Mouse (Mus musculus) right cerebral cortex, postnatal 25 days (tissue): ENCODE results near the gene Ublcp1.

Experiments
- DNase-seq: peaks from one replicate; pipeline ENCODE4 v3.0.0; 2022

Gene Ublcp1

DNA sequence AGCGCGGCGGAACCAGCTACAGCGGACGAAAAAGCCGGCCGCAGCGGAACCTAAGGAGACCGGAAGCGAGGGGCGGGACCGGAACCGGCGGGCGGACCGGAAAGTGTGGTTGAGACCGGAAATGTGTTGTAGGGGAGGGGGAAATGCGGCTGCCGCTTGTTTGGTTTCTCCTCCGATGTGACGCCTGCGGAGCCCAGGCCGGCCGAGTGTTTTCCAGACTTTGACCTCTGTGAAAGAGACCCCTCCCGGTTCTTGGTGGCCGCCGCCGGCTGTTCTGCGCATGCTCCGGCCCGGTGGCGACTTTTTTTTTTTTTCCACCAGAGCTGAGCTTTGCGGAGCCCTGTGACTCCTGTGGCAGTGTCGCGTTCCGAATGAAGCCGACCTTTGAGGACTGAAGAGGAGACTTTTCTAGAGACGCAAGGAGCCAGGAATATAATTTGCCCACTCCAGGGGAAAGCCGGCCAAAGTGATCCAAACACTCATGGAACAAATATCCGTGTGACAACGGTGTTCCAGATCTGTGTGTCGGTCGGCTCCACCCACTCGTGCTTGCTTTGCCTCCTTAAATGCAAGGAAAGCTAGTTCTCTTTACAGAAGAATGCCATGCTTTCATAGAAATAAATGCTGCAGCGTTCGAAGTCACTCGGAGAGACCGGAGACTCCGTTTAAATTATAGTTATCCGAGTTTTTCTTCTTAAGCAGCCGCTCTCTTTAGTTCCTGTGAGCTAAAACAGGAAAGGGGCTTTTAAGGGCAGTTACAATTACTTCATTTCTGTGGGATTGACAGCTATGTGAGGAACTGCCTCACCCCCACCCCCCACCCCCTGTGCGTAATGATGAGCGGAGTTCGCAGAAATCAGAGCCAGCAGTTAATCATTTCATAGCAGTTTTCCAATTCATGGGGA lies at the start of gene Ublcp1:
Gene Ublcp1, minus strand, starts transcription at position 67 of the 905 bp plus-strand sequence.
- peak; percentile 92 for DNase-seq

DNA sequence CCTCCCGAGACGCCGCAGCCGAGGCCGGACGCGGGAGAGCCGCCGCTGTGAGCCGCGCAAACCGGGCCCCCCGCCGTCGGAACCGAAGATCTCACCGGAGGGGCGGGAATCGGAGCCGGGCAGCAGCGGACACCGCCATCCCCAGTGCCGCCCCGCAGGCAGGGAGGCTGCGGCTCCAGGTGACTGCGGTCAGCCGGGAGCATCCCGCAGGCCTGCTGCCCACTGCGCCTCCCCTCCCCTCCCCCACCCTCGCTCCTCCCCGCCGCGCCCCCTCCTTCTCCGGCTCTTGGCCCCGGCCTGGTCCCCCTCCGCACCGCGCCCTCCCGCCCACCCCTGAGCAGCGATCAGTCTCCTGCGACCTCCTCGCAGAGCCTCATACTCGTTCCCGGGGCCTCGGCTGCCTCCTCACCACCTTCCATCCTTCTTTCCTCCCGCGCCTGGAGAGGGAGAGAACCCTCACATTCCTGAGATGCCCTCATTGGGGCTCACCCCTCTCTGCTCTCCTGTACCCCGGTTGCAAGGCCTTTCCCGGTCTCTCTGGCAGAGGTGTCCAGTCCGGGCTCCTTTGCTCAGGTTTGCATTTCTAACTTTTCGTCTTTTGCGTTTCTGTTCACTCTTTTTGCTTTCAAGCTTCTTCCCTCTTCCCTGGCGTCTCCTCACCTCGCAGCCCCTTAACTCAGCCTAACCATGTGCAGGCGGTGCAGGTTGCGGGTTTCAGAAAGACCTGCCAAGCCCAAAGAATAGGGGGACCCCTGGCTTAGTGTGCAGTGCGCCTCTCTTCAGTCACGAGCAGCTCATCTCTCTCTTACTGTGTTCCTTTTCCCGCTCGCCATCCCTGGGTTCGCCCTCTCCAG lies 49.0 kb upstream of the Ublcp1 start:
- DNase-seq, result peak; percentile 42

GRCm38 (mm10) chr11:44518281-44519095 lies 48.2 kb upstream of the Ublcp1 start, which contains the start of gene Rnf145:
TSS of gene Rnf145 (plus strand) at chr11:44518964.
- DNase-seq, result peak; percentile 88

- DNase-seq, result no peak
These were observed 47.4 kb upstream of the Ublcp1 start for GRCm38 (mm10) chr11:44517561-44518280.

DNA sequence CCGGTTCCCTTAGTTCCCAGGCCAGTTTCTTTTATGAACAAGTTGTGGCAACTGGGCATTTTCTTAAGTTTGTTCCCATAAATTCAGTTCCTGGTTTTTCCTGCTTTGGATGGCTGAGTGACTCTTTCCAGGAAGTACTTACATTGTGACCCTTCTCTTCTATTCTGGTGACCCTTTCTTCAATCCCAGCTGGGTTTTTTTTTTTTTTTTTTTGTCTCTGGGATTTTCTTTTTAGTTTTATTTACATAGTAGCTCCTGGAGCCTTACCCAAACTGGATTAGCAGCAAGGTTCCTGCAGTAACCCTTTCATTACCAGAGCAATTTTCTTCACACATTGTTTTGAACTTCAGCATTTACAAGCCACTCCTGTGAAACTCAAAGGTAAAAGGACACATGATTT lies 46.1 kb upstream of the Ublcp1 start:
- no peak for DNase-seq

- no peak for DNase-seq
These were observed 44.4 kb upstream of the Ublcp1 start for GRCm38 (mm10) chr11:44514666-44515065.

DNA sequence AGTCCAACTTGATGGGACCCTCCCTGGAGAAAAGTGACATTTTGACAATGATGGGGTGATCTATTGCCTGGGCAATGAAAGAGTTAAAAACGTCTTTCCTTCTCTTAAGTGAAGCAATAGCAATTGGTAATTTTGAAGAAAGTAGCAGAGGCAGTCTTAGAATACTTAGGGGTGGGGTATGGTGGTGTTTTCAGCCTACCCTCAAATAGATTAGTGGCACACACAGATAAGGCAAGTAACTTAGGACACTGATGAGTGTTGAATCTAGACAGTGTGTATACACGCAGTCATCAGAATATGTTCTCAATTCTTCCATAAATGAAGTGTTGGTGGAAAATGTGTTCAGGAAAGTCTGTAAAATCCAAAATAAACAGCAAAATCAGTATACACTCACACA lies 42.7 kb upstream of the Ublcp1 start:
- no peak for DNase-seq

DNA sequence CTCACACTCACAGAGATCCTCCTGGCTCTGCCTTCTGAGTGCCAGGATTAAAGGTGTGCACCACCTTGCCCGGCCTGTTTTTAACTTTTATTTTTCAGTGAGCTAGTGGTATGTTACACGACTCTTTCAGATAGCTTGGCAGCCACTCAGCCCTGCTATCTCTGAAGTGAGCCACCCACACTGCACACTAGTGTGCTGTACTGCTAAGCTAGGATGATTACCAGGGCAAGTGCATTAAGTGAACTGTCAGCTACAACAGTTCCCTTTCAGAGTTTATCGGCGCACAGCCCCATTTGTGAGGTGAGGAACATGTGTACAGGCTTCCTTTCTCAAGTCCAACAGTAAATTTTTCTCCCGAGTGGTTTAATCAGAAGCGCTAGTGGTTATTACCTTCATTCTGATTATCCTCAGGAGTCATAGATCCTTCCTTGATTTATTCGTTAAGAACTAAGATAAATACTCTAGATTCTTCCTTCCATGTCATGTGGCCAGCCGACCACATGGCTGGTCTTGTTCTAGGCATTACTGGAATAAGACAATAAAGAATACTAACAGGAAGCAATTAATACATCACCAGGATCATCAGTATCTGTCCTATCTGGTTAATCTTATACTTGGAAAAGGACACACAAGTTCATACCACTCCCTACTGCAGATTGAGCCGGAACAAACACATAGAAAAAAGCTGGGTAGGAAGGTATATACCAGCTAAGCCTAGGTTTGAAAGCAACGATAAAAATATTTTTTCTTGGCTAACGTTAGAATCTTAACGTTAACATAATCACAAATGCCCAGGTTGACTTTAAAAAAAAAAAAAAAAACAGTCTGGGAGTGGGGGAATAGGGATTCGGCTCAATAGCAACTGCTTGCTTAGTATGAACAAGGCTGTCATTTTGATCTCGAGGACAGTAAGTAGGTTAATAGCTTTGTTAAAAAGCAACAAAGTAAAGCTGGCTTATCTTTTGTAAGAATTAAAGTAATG lies 42.0 kb upstream of the Ublcp1 start:
- DNase-seq, result no peak

DNA sequence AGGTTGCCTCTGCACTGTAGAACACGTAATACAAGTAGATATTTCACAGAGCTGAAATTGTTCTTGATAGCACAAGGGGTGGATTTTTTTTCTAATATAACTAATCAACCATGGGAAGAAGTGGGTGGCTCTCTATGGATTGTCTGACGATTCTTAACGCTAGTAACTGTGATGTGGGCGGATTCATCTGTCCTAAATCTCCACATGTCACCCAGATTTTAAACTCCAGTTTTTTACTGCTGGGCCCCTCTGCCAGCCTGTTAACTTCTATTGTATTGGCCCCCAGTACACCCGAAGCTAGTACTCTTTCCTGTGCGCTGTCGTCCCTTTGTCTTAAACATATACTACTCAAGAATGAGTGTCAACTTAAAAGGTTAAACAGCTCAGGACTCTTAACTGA lies 40.1 kb upstream of the Ublcp1 start:
- DNase-seq, result no peak

DNA sequence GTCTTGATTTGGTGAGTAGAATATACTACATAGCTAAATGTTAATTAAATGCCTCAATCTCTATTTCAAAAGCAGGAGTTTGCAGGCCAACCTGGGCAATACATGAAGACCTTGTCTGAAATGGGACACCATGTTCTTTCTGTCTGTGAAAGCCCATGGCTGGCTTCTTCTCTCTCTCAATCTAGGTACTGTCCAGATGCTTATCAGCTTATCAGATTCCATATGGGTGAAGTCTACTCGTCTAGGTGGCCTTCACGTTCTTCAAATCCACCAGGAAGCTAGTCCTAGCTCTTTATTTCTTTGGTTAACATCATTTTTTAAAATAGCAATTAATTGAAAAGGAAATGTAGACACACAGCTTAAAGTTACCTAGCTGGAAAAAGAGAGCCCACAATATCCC lies 39.6 kb upstream of the Ublcp1 start:
- no peak for DNase-seq

DNA sequence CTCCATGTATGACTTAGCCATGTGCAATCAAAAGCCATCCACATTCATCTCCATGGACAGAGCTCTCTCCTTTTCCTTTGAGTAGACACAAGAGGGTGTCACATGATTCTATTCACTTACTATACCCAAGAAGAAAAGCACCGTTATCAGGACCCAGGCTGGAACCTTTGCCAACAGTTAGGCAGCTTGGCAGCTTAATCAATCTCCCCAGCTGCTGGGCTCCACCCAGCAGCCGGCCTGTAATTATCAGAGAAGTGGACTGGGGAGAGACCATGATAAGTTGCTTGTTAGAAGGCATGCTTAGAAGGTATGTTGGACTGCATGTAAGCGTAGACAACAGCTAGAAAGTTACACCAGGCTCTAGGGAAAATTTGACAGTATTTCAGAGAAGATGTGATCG lies 38.6 kb upstream of the Ublcp1 start:
- no peak for DNase-seq

DNA sequence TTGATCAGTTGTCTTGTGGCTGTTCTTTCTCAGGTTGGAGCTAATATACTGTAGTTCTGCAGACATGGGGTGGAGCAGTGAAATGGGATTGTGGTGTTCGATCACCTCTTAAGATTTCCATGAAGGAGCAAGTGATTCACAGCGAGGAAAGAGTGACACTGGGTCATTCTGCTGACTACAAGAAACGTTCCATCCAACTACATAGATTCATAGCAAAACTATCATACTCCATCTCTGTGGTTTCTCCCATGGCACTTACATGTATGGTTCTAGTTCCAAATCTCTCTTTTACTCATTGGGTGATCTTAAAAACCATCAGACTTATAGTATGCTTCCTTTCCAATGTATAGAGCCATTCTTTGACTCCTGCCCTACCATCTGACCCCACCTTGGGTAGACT lies 34.5 kb upstream of the Ublcp1 start:
- DNase-seq, result no peak

- no peak for DNase-seq
These were observed 33.8 kb upstream of the Ublcp1 start for GRCm38 (mm10) chr11:44504146-44504545.

GRCm38 (mm10) chr11:44502931-44503330 lies 32.6 kb upstream of the Ublcp1 start:
- no peak for DNase-seq

DNA sequence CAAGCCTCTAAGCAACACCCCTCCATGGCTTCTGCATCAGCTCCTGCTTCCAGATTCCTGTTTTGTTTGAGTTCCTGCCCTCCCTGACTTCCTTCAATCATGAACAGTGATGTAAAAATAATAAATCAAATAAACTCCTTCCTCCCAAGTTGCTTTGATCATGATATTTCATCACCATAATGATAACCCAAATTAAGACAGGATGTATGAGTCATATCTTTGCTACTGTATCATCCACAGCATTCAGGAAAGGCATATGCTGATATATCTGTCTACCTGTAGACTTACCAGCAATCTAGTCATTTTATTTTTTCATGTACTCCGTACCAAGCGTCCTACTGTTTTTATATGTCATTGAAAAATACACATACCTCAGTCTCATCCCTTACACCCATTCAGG lies 31.2 kb upstream of the Ublcp1 start:
- no peak for DNase-seq

DNA sequence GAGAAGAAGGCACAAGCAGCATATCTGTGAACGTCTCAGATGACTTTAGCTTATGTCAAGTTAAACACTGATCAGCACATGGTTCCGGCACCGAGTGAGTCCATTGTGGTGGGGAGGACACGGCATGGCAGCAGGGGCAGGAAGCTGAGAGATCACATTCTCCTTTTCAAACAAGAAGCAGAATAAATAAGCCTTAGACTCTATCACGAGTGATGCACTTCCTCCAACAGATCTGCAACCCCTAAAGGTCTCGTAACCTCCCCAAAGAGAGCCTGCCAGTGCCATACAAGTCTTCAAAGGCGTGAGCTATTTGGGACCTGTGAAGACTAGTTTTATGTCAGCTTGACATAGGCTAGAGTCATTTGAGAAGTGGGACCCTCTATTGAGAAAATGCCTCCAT lies 30.7 kb upstream of the Ublcp1 start:
- DNase-seq, result no peak

DNA sequence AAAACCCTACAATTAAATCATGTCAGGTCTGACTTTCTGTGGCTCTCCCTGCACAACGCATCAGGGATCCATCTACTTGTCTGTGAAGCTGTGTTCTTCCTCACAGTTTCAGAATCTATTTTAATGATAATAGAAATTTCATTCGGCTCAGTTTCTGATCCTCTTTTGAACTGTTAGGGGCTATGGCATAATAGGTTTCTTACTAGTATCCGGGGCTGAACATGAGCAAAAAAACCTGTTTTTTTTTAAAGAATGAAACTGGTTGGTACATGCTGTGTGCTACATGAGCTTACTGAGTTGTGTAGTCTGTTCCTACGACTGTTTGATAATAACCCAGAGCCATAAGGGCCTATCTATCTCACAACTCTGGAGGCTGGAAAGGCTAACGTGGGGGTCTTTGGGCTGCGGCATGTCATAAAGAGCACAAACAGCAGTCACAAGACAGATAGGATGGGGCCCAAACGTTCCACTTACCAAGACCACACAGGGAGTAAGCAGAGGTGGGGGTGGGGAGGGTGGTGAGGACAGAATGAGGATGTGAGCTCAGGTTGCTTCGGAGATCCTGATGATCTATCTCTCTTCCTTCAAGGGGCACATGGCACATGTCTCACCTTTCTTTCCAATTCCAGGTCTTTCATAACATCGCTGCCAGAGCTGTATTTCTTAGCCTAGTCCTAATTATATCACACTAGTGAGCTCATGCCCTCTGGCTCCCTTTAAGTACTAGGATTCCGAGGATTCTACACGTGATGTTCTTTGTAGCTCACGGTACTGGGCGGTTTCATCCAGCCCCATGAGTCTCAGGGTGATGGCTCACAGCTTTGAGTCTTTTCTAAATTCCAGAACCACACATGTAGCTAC lies 28.3 kb upstream of the Ublcp1 start:
- DNase-seq, result no peak

DNA sequence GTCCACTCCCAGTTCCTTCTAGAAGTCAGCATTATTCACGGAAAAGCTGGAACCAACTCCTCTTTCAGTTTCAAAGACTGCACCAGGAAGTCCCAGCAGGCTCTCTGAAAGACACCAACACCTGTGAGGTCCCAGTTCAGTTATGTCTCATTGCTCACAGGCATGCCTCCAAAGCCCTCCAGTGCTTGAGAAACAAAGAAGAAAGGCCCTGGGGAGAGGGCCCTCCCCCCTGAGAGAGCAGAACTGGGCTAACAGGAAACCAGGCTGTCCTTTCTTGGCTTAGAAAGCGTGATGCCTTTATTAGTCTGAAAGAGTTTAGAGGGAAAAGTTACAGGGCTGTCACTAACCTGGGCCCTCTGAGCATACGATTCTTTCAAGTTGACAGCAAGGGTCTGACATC lies 25.9 kb upstream of the Ublcp1 start:
- no peak for DNase-seq

DNA sequence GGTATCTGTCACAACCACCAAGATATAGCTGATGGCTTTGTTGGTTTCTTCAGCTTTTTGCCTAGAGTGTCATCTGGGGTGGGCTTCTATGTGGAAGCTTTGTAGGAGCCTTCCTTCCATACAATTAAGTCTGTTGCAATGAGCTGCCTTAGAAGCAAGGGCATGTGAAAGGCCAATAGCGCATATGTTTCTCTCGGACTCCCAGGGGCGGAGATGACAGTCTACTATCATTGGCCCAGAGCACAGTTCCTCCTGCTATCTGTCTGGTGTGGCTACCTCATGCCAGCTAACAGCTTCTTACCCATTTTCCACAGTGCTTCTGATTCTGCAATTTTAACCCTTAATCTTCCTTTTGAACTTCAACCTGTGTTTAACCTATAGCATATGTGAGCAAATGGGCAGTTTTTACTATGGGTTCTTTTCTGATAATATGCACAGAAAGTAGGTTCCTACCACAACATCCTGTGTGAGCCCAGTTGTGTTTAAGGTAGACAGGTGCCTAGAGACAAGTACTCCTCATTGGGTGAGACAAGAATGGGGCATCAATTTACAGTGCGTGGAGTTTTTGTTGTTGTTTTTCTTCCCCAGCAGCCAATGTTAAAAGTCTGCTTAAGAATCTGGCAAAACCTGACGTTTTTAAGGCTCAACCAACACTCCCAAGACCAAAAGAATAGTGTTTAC lies 24.5 kb upstream of the Ublcp1 start:
- no peak for DNase-seq
